Mouse (Mus musculus) testis, postnatal 10 days (tissue): ENCODE data around the gene Pdia4.
"Not testable (repeated sequence)": the region's sequence is repeated elsewhere in the genome, so short reads cannot be mapped to it uniquely, and the experiment has no call there.

Experiments used
- DNase-seq: peaks from one replicate; pipeline ENCODE4 v3.0.0; 2021; ENCODE audit warnings: low spot score

The Pdia4 gene

DNA sequence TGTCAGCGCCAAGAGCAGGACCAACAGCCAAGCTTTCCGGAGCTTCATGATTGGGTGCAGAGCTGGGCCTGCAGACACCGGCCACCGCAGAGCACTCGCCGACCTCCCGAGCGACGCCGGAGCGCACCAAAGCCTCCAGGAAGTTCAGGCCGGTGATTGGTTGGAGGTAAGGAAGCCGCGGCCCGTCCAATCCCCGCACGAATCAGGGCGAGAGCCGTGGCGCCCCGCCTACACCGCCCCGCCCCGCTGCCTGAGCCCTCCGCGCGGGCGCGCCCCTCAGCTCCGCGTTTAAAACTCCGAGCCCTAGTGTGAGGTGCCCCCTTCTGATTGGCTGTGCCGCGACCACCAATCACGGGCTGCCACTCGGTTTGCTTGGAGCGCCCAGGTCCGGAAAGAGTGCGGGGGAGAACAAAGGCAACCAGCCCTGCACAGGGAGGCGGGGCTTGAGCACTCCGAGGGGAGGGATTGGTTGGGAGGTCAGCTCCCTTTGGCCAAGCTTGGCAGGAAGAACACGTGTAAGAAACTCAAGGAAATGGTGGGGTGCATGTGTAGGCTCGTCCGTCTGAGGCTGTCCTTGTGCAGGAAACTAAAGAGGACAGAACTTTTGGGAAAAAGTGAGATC, at the start of gene Pdia4:
Gene Pdia4, minus strand, starts transcription at position 174 of the 622 bp plus-strand sequence.
- peak; percentile 98 for DNase-seq

DNA sequence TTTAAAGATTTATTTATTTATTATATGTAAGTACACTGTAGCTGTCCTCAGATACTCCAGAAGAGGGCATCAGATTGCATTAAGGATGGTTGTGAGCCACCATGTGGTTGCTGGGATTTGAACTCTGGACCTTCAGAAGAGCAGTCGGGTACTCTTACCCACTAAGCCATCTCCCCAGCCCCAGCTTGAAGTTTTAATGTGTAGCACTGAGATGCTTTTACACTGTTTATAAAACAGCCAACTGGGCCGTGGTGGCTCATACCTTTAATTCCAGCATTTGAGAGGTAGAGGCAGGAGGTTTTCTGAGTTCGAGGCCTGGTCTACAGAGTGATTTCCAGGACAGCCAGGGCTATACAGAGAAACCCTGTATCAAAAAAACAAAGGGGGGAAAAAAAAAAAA, 44.5 kb upstream of the Pdia4 start:
- not testable (repeated sequence) for DNase-seq

DNA sequence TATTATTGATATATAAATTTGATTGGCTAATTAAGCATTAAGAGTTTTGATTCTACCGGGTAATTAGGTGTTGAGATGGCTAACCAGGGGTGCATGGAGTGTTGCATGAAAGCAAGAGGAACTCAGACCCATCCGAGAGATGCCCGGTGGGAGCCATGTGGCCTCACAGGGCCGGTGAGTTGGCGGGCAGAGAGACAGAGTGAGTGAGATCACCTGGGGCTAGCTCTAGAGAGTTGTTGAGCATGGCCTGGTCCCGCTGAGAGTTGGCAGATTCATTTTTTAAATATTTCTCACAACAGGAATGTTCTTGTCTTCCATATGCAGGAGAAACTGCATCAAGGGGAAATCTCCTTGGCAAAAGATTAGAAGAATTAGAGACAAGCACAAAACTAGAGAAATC, 44.0 kb upstream of the Pdia4 start:
- DNase-seq: no peak

DNA sequence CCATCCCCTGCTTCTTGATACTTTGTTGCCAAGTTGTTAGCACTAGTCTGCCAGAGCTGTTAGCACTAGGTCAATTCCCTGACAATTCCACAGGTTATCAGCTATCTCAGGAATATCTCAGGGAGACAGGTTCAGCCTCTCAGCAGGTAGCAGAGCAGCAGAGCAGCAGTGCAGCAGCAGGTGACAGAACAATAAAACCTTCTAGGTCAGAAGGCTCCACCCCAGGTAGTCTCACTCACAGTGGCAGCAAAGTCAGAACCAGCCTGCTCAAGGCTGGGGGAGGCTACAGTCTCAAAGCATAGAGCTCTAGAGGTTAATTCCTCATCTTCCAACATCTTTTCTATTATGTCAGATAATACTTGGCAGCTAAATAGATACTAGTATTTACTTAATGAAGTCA, 32.5 kb upstream of the Pdia4 start:
- no peak for DNase-seq

DNA sequence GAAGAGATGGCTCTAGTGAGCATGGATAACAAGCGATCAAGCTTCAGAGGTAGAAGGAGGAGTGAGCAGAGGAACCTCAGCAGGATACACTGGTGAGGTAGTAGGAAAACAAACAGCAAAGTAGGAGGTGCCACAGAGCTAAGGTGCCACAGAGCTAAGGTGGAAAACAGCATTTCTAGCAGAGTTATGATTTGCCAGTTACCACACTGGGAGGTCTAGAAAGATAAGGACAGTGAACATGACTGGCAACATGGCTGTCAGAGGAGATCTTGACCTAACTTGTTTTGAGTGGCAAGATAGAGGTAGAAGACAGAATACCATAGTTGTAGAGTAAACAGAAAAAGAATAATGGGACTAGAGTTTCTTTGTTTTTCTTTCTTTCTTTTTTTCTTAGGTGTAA, 29.1 kb upstream of the Pdia4 start:
- no peak for DNase-seq

DNA sequence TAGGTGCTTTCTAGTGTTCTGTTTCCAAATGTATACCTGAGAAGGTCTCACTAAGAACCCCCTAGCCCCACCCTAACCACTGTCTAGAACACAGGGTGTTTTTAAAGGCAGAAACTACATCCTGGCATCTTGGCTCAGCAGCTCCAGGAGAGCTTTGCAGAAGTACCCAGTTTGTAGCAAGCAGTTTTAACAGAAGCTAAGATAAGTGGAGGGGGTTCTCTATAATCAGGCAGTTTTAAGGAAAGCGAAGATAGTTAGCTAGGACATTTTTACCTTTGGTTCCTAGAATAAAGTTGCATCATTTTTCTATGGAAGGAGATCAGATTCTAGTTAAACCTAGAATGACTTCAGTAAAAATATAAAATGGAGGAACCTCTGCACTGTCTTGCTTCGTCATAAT, 28.6 kb upstream of the Pdia4 start:
- DNase-seq: no peak

DNA sequence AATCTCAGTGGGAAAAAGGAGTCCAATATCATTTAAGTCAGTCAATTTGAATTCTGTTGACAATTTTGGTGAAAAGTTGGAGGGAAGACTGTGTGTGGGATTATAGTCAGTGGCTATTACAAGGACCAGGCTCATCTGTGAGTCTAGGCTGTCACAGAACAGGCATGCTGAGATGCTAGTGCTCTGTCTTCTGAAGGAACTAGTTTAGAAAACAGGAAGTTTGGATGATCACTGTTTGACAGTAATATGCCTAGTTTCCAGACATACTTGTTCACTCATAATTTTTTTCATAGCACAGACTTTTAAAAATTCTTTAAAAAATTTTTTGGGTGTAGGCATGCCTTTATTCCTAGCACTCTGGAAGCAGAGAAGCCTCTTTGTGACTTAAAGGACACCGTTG, 27.8 kb upstream of the Pdia4 start:
- DNase-seq: no peak

DNA sequence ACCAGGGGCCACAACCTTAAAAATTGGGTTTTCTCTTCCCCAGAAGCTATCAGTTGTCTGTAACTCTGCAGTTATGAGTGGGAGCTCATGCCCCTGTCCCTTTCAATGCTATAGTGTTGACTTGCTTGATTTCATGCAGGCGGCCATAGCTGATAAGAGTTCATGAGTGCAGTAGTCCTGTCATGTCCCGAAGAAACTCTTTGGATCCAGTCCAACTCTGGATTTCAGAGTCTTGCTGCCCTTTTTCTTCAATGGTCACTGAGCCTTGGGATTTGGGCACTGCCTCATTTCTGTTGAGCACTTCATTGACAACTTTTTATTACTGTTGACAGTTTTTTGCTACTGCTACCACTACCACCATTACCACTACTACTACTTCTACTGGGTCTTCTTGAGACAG, 24.4 kb upstream of the Pdia4 start:
- no peak for DNase-seq

DNA sequence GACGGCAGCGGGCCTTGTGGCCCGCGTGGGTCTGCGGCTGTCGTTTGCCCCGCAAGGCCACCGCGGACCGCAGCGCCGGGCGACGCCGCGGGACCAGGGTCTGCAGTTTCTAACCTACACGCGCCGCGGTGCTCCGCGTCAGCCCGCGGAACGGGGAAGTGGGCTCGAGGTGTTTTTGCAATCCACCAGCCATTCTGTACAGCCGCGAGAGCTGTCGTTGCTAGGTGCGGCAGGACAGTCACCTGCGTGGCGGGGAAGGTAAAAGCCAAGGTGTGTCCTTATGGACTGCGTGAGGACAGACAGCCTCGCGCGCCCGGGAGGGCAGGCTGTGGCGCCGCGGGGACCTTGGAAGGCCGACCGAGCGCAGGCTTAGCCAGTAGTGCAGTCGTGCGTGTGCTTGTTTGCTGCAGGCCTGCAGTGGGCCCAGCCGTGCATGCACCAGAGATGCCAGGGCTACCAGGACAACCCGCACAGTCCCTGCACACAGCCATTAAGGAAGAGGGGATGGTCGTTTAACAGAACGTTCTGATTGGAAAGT, 22.8 kb upstream of the Pdia4 start:
- DNase-seq: peak; percentile 66

DNA sequence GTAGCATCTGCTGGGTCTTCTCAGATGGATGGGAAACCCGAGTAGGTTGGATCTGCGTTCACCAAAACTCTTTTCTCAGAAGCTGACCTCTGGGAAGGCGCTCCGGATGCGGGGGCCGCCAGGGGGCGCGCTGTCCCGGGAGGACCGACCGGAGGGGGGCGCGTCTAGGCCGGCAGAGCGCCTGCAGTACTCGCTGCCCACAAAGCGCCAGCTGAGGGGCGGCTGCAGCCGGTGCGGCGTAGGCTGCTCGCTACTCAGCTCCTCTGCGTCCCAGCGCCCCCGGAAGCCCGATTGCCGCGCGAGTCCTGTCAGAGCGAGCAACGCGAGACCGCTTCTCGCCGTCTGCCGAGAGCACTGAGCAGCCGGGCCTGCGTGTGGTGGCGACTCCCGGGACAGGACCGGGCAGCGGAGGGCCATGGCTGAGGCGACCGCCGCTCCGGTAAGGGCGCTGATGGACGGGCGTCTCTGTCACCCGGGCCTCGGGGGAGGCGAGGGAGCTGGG, 22.3 kb upstream of the Pdia4 start, which contains the start of gene Zfp398:
Gene Zfp398, plus strand, starts transcription at position 180 of the 502 bp plus-strand sequence.
- peak; percentile 98 for DNase-seq

DNA sequence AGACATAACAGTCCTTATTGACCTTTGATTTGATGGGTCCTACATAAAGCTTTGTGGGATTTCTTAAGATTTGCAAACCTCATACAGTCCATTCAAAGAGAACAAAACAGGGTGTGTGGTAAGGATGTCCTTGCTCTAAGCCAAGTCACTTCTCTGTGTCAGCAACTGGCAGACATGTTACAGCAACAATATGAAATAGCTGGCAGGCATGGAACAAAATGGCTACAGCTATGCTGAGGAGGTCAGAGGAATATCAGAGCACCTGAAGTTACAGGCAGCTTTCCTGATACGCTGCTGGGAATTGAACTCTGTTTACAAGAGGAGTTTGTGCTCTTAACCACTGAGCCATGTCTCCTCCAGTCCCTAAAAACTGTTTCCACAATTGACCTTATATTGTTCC, 19.0 kb upstream of the Pdia4 start:
- DNase-seq: no peak

DNA sequence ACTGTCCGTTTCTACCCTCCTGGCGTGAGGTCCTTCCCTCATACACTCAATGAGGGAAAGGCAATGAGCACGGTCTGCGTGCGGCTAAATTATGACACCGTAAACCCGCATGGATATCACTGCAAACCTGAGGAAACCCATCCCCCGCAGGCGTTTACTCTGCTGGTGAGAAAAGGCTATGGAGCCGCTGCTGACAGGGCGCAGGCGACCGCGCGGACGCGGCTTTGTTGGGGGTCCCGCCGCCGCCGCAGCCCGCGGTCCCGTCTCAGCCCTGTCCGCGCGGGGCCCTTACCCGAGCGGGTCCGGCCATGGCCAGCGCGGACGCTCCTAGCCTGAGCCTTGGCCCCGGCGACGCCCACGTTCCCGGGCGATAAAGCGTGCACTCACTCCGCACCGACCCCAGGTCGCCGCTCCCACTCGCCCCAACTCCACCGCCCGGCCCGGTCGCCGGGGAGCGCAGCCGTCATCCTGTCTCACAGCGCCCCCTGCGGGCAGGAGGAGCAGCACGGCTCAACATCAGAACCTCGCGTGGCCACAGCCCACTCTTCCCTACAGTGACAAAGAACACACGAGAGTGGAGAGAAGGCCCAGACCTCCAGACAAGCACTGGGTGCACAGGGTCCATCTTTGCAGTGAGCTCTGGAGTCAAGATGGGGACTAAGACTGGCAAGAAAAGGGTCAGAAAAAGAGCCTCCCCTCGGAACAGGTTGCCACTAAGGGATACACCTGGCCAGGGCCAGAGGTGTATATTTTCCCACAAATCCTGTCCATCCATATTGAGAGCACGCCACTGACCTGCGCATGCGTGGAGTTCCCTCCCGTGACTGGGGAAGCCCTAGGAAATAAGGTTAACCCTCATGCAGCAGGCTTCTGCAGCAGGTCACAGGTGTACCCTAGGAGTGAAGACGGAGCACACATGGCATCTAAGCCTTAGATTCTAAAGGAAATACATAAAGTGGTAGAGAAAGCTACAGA, 17.2 kb upstream of the Pdia4 start, which contains the start of gene Zfp786:
Gene Zfp786, minus strand, starts transcription at position 764 of the 975 bp plus-strand sequence.
- peak; percentile 97 for DNase-seq

DNA sequence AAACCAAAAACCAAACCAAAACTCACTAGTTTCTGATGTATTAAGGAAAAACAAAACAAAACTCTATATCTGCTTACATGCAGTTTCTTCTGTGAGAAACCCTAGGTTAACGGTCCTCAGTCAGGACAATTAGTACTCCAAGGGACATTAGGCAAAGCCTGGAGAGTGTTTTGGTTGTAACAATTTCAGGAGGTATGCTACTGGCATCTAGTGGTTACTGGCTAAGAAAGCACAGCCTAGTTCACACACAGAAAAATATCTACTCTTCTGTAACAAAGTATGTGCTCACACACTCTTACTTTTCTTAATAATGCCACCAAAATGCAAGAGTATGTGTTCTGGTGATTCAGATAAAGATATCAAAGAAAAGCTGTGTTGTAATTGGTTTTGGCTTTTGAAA, 15.7 kb upstream of the Pdia4 start:
- DNase-seq: no peak

DNA sequence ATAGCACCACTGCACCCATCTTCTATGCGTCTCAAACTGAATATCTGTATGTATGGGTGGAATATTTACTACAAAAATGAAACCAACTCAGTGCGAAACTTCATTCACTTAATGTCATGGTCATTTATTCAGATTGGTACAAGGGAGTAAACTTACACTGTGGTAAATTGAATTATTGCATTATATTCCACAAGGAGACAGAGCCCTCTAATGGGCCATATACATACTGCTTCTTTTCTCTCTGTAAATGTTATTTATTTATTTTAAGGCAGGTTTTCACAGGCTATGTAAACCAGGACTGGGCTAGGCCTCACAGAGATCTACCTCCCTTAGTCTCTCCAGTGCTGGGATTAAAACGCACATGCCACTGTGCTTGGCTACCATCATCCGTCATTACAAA, 14.2 kb upstream of the Pdia4 start:
- no peak for DNase-seq

DNA sequence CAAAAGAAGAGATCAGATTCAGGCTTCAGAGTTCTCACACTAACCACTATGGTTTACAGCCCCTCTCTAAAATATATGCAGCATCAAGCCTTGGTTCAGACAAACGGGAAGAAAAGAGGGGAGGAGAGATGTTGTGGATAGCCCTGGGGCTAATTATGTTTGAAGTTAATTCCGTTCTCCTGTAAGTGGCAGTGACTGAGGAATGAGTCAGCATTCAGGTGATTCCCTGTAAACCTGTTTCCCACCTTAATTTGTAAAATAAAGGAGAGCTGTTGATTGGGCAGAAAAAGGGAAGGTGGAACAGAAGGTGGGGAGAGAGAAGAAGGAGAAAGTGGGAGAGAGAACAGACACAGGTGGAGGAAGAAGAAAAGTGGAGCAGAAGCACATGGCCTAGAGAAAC, 11.0 kb upstream of the Pdia4 start:
- no peak for DNase-seq

DNA sequence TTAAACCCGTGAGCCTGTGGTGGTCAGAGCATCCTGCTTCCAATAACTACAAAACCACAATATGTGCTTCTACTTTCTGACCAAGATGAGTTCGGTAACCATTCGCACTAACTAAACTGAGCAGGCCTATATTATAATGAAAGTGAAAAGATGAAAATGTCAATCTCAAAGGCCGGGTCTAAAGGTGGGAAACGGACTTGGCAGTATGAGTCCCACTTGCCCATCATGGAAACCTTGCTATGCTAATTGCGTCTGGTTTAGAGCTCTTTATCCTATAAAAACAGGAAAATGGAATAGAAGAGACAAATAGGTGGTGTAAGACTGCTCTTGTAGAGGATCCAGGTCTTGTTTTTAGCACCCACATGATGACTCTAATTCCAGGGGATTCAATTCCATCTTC, 8.5 kb upstream of the Pdia4 start:
- DNase-seq: no peak

DNA sequence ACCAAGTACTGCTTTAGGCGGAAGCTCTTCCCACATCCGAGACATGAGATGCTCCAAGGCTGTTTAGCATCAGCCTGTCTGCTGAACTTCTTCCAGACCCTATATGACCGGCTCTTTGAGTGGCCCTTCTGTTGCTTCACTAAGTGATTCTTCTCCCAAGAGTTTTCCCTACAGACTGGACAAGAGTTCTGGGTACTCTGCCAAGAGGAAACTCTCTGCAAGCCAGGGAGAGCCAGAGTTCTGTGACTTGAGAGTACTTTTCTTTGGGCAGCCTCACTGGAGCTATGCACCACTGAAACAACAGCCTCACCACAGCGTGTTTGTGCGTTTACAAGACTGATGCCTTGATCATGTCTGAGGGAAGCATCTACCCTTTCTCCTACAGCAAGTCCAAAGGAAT, 8.0 kb upstream of the Pdia4 start:
- DNase-seq: no peak

DNA sequence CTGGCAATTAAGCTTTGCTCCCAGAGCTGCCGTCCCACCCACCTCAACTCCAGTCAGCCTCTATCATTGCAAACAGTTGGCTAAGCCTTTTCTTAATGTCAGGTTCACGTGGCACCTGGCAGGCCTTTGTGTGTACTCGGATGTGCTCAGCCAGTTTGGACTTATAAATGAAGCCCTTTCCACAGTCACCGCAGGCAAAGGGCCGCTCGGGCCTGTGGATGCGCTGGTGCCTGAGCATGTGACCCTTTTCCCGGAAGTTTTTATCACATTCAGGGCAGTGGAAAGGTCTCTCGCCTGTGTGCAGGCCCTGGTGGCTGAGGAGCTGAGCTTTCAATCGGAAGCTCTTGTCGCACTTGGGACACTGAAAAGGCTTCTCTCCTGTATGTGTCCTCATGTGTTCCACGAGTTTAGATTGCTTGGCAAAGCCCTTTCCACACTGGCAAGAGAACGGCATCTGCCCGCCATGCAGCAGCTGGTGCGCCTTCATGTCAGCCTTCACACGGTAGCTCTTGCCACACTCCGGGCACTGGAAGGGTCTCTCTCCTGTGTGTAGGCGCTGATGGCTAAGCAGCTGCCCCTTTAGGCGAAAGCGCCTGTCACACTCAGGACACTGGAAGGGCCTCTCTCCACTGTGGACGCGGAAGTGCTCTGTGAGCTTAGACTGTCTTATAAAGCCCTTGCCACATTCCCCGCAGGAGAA, 6.5 kb upstream of the Pdia4 start:
- no peak for DNase-seq

DNA sequence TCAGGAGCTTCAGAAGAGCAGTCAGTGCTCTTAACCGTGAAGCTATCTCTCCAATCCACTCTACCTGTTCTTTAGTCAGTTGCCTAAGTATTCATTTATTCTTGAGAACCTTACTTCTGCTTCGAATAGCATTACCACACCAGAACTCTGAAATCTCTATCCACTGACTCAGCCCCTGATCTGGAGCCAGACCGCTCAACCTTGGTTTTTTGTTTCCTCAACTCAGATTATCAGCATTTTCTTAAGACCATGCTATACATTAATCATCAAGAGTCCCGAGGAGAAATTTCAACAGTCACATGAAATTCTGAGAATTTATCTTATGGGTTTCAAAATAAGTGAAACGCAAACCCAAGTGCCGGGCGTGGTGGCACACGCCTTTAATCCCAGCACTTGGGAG, 5.5 kb upstream of the Pdia4 start:
- DNase-seq: no peak

DNA sequence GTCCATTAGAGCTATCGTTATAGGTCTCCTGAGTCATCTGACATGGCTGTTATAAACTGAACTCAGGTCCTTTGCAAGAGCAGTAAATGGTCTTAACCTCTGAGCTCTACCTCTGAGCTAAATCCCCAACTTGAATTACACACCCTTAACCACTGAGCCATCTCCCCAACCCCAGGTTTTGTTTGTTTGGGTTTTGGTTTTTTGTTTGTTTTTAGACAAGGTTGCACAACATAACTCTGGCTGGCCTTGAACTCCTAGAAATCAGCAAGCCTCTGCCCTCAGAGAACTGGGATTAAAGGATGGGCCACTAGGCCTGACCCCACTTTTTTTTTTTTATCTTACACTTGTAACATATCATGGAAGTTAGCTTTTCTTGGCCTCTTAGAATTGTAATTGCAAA, 2.9 kb upstream of the Pdia4 start:
- no peak for DNase-seq

DNA sequence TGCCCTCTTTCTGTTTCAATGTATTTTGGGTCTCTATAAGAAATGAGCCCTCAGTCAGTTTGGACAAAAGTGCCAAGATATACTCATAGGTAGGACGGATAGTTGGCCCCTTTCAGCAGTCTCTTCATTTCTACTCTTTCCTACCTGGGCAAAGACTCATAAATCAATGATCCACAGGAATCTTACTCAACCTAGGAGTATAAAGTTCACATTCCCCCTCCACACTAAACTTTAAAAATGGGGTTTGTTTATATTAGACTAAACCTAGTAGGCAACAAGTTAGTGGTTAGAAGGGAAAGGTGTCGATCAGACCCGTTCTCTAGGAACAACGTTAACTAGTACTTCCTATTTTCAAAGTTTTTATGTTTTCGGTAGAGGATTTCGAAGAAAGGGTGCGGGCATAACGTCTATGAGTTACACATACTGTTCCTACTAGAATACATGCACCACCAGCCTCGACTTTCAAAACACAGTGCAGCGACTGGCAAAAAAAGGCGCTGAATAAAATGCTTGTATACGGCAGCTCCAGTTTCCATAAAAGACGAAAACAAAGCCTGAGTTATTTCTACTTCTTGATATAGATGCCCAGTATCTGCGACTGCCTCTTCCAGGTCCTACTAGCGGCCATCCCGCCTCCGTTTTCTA, 837 bp downstream of the Pdia4 start:
- DNase-seq: no peak

DNA sequence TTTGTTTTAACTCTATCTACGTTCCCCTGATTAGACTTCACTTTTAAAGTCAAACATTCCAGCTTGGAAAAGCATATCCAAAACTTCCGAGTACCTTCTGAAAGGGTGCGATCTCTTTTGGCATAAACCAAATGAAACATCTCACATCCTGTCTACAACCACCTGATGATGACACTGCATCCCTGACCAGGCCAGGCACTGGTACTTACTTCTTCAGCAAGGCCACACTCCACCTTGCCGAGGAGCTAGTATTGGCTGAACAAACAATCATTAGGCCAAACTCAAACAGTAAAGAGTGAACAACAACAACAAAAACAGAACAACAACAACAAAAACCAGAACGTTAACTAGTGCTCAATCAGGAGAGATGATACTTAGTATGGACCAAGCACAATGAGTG, 1.9 kb downstream of the Pdia4 start:
- DNase-seq: no peak
